Mouse (Mus musculus): ENCODE results near the gene Fam155a.

Fam155a gene

DNA sequence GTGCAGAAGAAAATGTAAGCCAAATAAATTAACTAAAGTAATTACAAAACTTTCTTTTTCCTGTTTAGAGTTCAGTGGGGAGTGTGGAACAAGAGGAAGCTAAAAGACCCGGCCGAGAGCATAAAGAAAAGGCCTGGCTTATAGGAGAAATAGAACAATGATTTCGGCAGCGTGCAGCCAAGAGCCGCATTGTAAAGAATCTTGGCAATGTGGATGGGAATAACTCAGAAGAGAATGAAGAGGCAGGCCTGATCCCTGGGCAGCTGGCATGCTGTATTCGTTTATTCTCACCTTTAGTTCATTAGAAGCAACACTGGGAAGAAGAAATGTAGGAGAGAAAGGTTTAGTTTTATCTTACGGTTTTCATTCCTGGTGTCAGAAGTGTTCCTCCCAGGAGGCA is 594.0 kb downstream of the Fam155a start:
- no peak for DNase-seq (ENCODE audit: low spot score)

- DNase-seq (ENCODE audit: low spot score) = peak; percentile 24
These were observed 595.9 kb downstream of the Fam155a start for GRCm38 (mm10) chr8:9174865-9175565.

DNA sequence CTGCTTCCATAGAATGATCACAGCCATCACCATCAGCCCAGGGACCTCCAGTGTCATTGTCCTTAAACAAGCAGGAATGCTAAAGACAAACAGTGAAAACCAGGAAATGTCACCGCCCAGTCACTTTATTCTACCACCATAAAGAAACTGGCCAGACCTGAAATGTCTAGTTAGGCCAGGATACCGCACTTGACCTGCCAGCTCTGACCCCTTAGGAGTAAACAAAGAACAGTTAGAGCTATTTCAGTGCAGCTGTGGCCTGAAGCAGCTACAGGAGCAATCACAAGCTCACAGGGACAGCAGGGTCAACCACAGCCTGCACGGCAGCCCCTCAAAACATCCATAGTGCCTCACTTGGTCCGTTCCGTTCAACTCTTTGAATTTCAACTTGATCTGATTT is 599.1 kb downstream of the Fam155a start:
- no peak for DNase-seq (ENCODE audit: low spot score)

GRCm38 (mm10) chr8:9167995-9168394 is 603.0 kb downstream of the Fam155a start:
- DNase-seq (ENCODE audit: low spot score) = no peak

- no peak for DNase-seq (ENCODE audit: low spot score)
These were observed 609.4 kb downstream of the Fam155a start for GRCm38 (mm10) chr8:9161606-9162005.

DNA sequence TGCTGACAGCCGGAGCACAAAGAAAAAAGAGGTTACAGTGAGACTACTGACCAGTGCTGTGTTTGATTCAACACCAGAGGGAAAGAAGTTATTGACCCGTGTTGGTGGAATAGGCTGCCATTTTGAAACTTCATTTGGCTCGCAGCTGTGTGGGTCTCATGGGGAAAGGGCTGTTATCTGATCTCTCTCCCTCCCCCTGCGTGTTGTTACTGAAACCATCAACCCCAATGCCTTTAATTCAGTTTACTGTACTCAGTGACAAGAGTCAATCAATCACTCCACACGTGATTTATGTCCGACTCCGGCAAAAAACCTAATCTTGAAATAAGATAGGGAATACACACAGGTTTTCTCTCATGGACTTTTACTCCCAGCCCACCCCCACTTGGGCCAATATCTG is 611.6 kb downstream of the Fam155a start:
- no peak for DNase-seq (ENCODE audit: low spot score)

DNA sequence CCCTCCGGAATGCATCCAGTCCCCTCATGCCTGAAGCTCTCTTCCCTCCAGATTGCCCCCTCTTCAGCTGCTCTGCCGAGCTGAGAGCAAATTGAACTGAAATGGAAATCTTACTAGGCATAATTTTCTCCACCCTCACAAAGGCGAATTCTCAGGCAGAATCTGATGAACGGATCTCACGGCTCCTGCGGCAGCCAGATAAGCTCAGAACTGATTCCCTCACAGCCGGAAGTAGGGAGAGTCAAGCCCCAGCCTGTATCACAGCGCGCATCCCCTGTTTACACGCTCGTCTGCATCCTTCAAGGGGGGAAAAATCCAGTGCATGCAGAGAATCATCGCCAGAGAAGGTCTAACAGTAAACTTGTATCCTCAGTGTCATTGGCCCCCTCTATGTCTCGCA is 612.3 kb downstream of the Fam155a start:
- DNase-seq (ENCODE audit: low spot score) = no peak

DNA sequence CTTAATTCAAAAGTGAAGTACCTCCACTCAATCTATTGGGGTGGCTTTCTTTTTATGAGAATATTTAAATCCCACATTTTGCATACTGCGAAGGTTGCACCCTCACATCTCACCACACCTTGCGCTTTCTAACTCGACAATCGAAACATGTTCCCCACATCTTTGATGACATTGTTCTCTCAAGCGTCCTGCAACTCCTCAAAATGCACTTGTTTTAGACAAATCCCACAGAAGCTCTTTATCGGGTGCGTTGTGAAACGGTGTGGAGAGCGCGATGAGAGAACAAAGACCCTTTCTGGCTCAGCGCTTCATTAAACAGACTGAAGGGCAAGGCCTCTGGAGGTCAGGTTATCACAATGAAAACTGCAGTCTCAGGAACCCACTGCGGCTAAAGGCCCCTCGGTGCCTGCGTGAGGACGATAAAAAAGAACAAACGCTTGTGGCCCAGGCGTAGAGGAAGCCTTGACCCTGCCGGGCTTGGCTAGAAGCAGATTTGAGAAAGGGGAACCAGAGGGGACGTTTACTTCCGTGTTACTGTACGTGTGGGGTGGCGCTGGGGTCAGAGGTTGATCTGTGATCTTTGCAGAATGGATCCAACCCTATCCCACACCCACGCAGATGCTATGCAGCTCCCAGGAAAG is 613.7 kb downstream of the Fam155a start:
- DNase-seq (ENCODE audit: low spot score) = no peak
